Mouse (Mus musculus) ES-E14 (cell line): Measurements from ENCODE around the gene Gpat2. TPM values are rescaled to one million over a fixed set of nuclear protein-coding genes. Genes with fewer than 3 reads are reported as not detected.

Experiments used
- DNase-seq: peaks from one replicate; pipeline ENCODE4 v3.0.0-alpha.2; 2013; ENCODE audit warnings: low read depth, low spot score
- H3K27ac ChIP-seq: 2 replicates; pipeline ENCODE4 v1.5.1; 2012; ENCODE audit warnings: low read depth, mild to moderate bottlenecking, low read length, moderate library complexity, mixed read lengths; ENCODE audit not compliant: poor library complexity, insufficient read depth, severe bottlenecking
- H3K36me3 ChIP-seq: 2 replicates; pipeline ENCODE4 v1.6.1; 2012; ENCODE audit warnings: mild to moderate bottlenecking, low read length, moderate library complexity, mixed read lengths; ENCODE audit not compliant: control insufficient read depth, poor library complexity, insufficient read depth, severe bottlenecking
- H3K4me1 ChIP-seq, 2 experiments: fragments of 150-350 bp in 1 of 2; sonication (generic) in 1 of 2; 2 replicates each; pipeline ENCODE4 v1.6.1; 2012; ENCODE audit warnings: low read length in 2 of 2, mild to moderate bottlenecking in 1 of 2, mixed read lengths in 1 of 2; ENCODE audit not compliant: control insufficient read depth in 2 of 2, insufficient read depth in 2 of 2, poor library complexity in 1 of 2
- H3K4me3 ChIP-seq, 2 experiments: fragments of 150-350 bp in 1 of 2; sonication (generic) in 1 of 2; 2 replicates each; pipeline ENCODE4 v1.5.1; 2012; ENCODE audit warnings: low read length in 2 of 2, low read depth in 1 of 2, mild to moderate bottlenecking in 1 of 2, mixed read lengths in 1 of 2; ENCODE audit not compliant: insufficient read depth in 1 of 2, poor library complexity in 1 of 2, severe bottlenecking in 1 of 2
- H3K9ac ChIP-seq: 2 replicates; pipeline ENCODE4 v1.6.1; 2012; ENCODE audit warnings: low read depth, mild to moderate bottlenecking, low read length, mixed read lengths; ENCODE audit not compliant: poor library complexity, insufficient read depth, severe bottlenecking
- H3K9me3 ChIP-seq: fragments of 150-350 bp; sonication (generic); 2 replicates; pipeline ENCODE4 v1.6.1; 2012; ENCODE audit warnings: low read depth, mild to moderate bottlenecking, low read length; ENCODE audit not compliant: control insufficient read depth, insufficient read depth
- CHD2 ChIP-seq: IDR thresholded peaks from 2 replicates; pipeline ENCODE4 v1.6.1; 2014; ENCODE audit warnings: mild to moderate bottlenecking, low read depth, low read length, inconsistent platforms
- HCFC1 ChIP-seq: IDR thresholded peaks from 2 replicates; pipeline ENCODE4 v1.6.1; 2012; ENCODE audit warnings: low read length, inconsistent platforms, borderline replicate concordance; ENCODE audit not compliant: insufficient read depth
- MAFK ChIP-seq: IDR thresholded peaks from 2 replicates; pipeline ENCODE4 v1.6.1; 2014; ENCODE audit warnings: mild to moderate bottlenecking, low read depth, low read length, inconsistent platforms; ENCODE audit not compliant: insufficient read depth
- ZC3H11A ChIP-seq: IDR thresholded peaks from 2 replicates; pipeline ENCODE4 v1.6.1; 2012; ENCODE audit warnings: low read depth, mild to moderate bottlenecking, inconsistent platforms, low read length, borderline replicate concordance
- ZNF384 ChIP-seq: IDR thresholded peaks from 2 replicates; pipeline ENCODE4 v1.6.1; 2012; ENCODE audit warnings: low read depth, low read length, inconsistent platforms
- in situ Hi-C, 2 experiments: fragments of 600-800 bp; cut with MboI; formaldehyde crosslinking; loops; one replicate each; pipeline ENCODE4 v1.15.1; 2025; ENCODE audit warnings: low sequenced_read_pairs in 2 of 2, inconsistent platforms in 1 of 2; ENCODE audit not compliant: unreplicated experiment in 2 of 2
- total RNA-seq: library from RNA; depleted of rRNA; stranded (reverse); fragments of 300-350 nt; gene quantifications from 2 replicates; pipeline ENCODE4 v1.2.3, GENCODE M21; 2012

The Gpat2 gene
- total RNA-seq, 1 experiment = 27.3 TPM

DNA sequence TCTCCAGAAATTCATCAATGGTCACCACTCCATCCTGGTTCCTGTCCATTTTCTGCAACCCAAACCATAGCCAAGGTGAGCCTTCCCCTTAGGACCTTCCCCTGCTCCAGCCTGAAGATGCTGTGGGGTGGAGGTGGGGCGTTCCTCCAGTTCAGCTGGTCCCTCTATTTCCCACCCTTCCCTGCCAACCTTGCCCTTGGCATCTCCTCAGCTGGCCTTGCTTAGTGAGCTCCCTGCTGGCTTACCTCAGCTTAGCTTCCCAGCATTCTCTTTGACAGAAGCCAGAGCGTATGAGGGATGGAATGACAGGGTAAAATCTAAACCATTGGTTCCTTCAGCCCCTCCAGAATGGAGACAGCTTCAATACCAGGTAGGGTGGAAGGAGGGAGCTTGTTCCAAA is 34.3 kb downstream of the Gpat2 start:
- no peak for DNase-seq
- Histone ChIP-seq H3K9ac (no peak overlapping the region), H3K4me1 (no peaks in the 10 kb centered on the region), H3K9me3 (no peaks in the 10 kb centered on the region), H3K4me3 (no peak overlapping the region), H3K27ac (no peak overlapping the region), H3K36me3 (no peaks in the 10 kb centered on the region)
- no peak for TF ChIP-seq ZC3H11A
- TF ChIP-seq HCFC1 = no peak
- no peak for TF ChIP-seq MAFK
- TF ChIP-seq CHD2 = no peak
- no peak for TF ChIP-seq ZNF384
- in situ Hi-C loops = no loop called here

DNA sequence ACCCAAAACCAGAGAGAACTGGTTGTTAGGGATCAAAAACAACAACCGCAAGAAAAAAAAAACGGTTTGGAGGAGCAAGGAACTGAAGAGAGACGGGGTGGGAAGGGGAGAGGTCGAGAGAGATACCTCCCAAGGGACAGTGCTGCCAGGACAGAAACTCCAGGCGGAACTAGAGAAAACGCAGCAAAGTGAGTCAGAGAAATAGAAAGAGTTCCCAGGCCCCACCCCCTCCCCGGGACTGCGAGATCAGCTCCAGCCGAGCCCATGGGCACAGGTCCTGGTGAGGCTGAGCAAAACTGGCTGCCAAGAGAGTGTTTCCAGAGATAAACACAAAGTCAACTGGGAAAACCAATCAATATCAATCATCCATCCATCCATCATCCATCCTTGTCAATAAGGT is 36.4 kb downstream of the Gpat2 start:
- in situ Hi-C loops = no loop called here
- no peak overlapping the region for H3K27ac ChIP-seq
- no peak overlapping the region for H3K9ac ChIP-seq
- H3K36me3 ChIP-seq = no peaks in the 10 kb centered on the region
- no peak for DNase-seq
- no peaks in the 10 kb centered on the region for H3K4me1 ChIP-seq
- H3K9me3 ChIP-seq = no peaks in the 10 kb centered on the region
- no peak for TF ChIP-seq MAFK
- TF ChIP-seq CHD2 = no peak
- TF ChIP-seq ZC3H11A = no peak
- no peak for TF ChIP-seq HCFC1
- no peak for TF ChIP-seq ZNF384
- H3K4me3 ChIP-seq = no peak overlapping the region

DNA sequence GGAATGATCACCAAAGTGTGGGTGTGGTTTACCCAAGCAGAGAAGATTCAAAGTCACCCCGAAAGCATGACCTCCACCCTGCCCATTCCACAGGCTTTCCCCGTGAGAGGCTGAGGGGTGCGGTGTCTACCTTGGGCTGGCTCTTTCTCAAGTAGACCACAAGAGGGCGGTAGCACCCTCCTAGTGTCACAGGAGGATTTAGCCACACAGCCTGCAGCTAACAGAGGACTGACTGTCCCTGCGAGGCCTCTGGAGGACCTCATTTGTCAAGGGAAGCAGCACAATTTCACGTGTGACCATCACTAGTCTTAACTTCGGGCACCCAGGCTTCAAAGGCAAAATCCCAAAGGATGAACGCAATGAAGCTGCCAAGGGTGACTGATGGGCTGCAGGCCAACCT is 37.3 kb downstream of the Gpat2 start:
- TF ChIP-seq HCFC1 = peak; percentile 29; the same call in 1 of the 2 replicates
- peak; percentile 45; the same call in 1 of the 2 replicates for TF ChIP-seq ZC3H11A
- no peak for TF ChIP-seq MAFK
- DNase-seq = no peak
- H3K4me3 ChIP-seq = no peak overlapping the region
- no peak overlapping the region for H3K9ac ChIP-seq
- no peaks in the 10 kb centered on the region for H3K36me3 ChIP-seq
- H3K27ac ChIP-seq = no peak overlapping the region
- H3K9me3 ChIP-seq = no peaks in the 10 kb centered on the region
- in situ Hi-C loops = no loop called here
- H3K4me1 ChIP-seq = no peaks in the 10 kb centered on the region

DNA sequence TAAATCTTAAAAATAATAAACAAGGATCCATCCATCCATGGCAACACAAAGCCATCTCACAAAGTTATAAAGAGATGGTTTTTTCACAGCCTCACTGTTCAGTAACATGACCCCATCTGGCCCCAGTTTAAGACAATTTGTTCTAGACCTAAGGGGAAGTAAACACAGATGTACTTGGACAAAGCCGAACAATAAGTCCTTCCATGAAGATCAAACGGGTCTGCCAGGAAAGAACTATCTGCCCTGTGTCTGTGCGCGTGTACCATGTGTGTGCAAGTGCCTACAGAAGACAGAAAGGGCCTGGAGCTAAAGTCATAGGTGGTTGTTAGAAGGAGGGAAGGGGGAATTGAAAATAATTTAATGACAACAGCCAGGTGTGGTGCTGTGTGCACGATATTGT is 45.2 kb downstream of the Gpat2 start:
- TF ChIP-seq CHD2 (no peak), ZC3H11A (no peak), ZNF384 (no peak), MAFK (no peak), HCFC1 (no peak)
- no peak for DNase-seq

DNA sequence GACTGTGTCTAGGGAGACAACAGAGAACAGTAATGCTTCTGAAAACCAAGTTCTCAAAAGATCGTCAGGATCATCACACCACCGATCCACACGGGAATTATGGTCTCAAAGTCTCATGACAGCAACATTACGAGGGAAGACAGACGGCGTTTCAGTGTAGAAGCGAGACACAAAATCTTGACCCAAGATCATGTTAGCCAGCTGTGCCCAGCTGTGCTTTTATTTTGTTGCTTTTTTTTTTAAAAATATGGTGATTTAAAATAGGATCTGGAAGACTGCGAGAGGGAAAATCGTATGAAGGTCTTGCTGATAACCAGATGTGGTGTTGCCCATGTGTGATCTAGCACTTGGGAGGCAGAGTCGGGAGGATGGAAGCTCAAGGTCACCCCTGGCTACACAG is 45.7 kb downstream of the Gpat2 start:
- DNase-seq = no peak
- no peak for TF ChIP-seq ZNF384
- H3K4me3 ChIP-seq = no peak overlapping the region
- no peak overlapping the region for H3K9ac ChIP-seq
- no peaks in the 10 kb centered on the region for H3K36me3 ChIP-seq
- no peaks in the 10 kb centered on the region for H3K9me3 ChIP-seq
- in situ Hi-C loops = no loop called here
- no peak overlapping the region for H3K27ac ChIP-seq
- H3K4me1 ChIP-seq = no peaks in the 10 kb centered on the region

More for the DNA sequence above, 45.2 kb downstream of the Gpat2 start:
- in situ Hi-C loops = no loop called here
- Histone ChIP-seq H3K4me1 (no peaks in the 10 kb centered on the region), H3K9me3 (no peaks in the 10 kb centered on the region), H3K36me3 (no peaks in the 10 kb centered on the region), H3K27ac (no peak overlapping the region), H3K4me3 (no peak overlapping the region), H3K9ac (no peak overlapping the region)
